In the genomic region with DNA sequence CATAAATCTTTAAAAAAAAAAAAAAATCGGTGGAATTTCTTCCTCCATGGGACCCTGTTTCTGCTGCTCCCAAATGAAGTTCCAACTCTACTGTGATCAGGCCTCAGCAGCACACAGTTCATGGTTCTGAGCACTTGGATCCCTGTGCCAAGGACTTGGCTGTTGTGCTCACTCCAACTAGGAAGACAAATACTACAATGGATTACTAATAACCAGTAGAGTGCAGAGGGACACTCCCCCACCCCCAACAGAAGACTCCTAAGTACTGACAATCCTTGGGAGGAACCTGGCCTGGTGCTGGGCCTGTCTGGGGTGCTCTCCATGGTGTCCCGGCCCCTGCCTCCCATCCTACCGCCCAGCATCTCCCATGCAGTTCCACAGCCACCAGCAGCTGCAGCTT, we compare ENCODE assay signal across 18 mouse cellular contexts. TPM values are rescaled to one million over a fixed set of nuclear protein-coding genes. Genes with fewer than 3 reads are reported as not detected.
DNase-seq lines count a peak whose midpoint lies in the region; ATAC-seq and TF ChIP-seq lines count a peak whose summit lies in the region.
"Had no signal": no experiment of that assay in that cellular context is flagged by ENCODE, and none has a peak within 500 bp of the region (broad histone marks: within the 10 kb centered on the region; RNA-seq: fewer than 3 reads in every experiment).

No protein-coding gene starts in this region.

- intact Hi-C loops in gastrocnemius, adult 2 months (cut with DNase I) = loop anchor here (5.0 kb wide), 1 partner anchor 39 kb away; a partner anchor contains a TSS

- H3K36me3 ChIP-seq in forebrain, embryonic 14.5 days (ENCODE audit: control insufficient read depth, insufficient read depth, low read length) = 0 out of 2 replicates have a peak, but pooled peaks cover 3% of the 10 kb centered on the region
- no peaks in the 10 kb centered on the region for H3K36me3 ChIP-seq in forebrain, embryonic 11.5 days (ENCODE audit: control insufficient read depth, insufficient read depth, low read length)
- H3K36me3 ChIP-seq in liver, postnatal 0 days (replicated peaks; ENCODE audit: insufficient read depth, low read length) = peaks cover 11% of the 10 kb centered on the region; the same call in 1 of the 2 replicates
- no peaks in the 10 kb centered on the region for H3K36me3 ChIP-seq in hindbrain, embryonic 16.5 days (ENCODE audit: control insufficient read depth, insufficient read depth, low read length)
- no peaks in the 10 kb centered on the region for H3K36me3 ChIP-seq in neural tube, embryonic 13.5 days

- TF ChIP-seq CTCF in liver, postnatal 0 days (IDR thresholded peaks at IDR 0.05; ENCODE audit: low read depth) = no peak
- TF ChIP-seq CTCF in gastrocnemius, adult 2 months (IDR thresholded peaks at IDR 0.05) = no peak

- H3K4me3 ChIP-seq in forebrain, embryonic 14.5 days (ENCODE audit: low read depth, low read length) = no peak overlapping the region
- H3K4me3 ChIP-seq in forebrain, embryonic 11.5 days (ENCODE audit: low read depth, low read length) = no peak overlapping the region
- H3K4me3 ChIP-seq in liver, postnatal 0 days (ENCODE audit: low read depth, low read length) = no peak overlapping the region
- H3K4me3 ChIP-seq in hindbrain, embryonic 16.5 days (ENCODE audit: low read length) = no peak overlapping the region
- no peak overlapping the region for H3K4me3 ChIP-seq in neural tube, embryonic 13.5 days
- H3K4me3 ChIP-seq in gastrocnemius, adult 2 months = no peak overlapping the region
- H3K4me3 ChIP-seq: heart, embryonic 10.5 days had no signal

- no peak for ATAC-seq in forebrain, embryonic 14.5 days
- ATAC-seq in forebrain, embryonic 11.5 days (replicated peaks; ENCODE audit: low FRiP score) = no peak
- peak; percentile 61 for ATAC-seq in liver, postnatal 0 days
- no peak for ATAC-seq in hindbrain, embryonic 16.5 days
- ATAC-seq in neural tube, embryonic 13.5 days (ENCODE audit: low read depth) = no peak

- WGBS in forebrain, embryonic 14.5 days = 89% methylated on average over 3 of the region's 3 CpGs
- 83% methylated on average over 3 of the region's 3 CpGs for WGBS in forebrain, embryonic 11.5 days
- 87% methylated on average over 3 of the region's 3 CpGs for WGBS in liver, postnatal 0 days (ENCODE audit: insufficient replicate concordance)
- WGBS in hindbrain, embryonic 16.5 days = 70% methylated on average over 3 of the region's 3 CpGs
- 76% methylated on average over 3 of the region's 3 CpGs for WGBS in neural tube, embryonic 13.5 days

- no peak for TF ChIP-seq EP300 in liver, postnatal 0 days (IDR thresholded peaks at IDR 0.05; ENCODE audit: low read depth)

- no peak for DNase-seq in forebrain, embryonic 14.5 days (ENCODE audit: low spot score)
- no peak for DNase-seq in forebrain, embryonic 11.5 days (ENCODE audit: low spot score)
- no peak for DNase-seq in liver, postnatal 0 days
- no peak for DNase-seq in liver
- DNase-seq in retina, postnatal 1 day = no peak
- no peak for DNase-seq in gastrocnemius, adult 2 months
- DNase-seq: adrenal gland, adult 8-10 months; cerebellum, postnatal 14 days; embryo, embryonic 11 days; gastrocnemius, postnatal 25 days; heart, postnatal 10 days; lung, embryonic 14.5 days; spleen, adult 18-20 months; thymus, adult 2 months had no signal

- H3K4me1 ChIP-seq in forebrain, embryonic 14.5 days (ENCODE audit: control insufficient read depth, insufficient read depth, low read length) = peaks cover 9% of the 10 kb centered on the region; the same call in 1 of the 2 replicates
- 0 out of 2 replicates have a peak, but pooled peaks cover 2% of the 10 kb centered on the region for H3K4me1 ChIP-seq in forebrain, embryonic 11.5 days (replicated peaks; ENCODE audit: control insufficient read depth, insufficient read depth, low read length)
- peaks cover 8% of the 10 kb centered on the region for H3K4me1 ChIP-seq in liver, postnatal 0 days (ENCODE audit: insufficient read depth)
- H3K4me1 ChIP-seq in hindbrain, embryonic 16.5 days (ENCODE audit: control insufficient read depth, insufficient read depth, low read depth, low read length) = peaks cover 27% of the 10 kb centered on the region
- H3K4me1 ChIP-seq in neural tube, embryonic 13.5 days (replicated peaks) = peaks cover 75% of the 10 kb centered on the region

- no peak overlapping the region for H3K9ac ChIP-seq in forebrain, embryonic 14.5 days (ENCODE audit: low read length)
- no peak overlapping the region for H3K9ac ChIP-seq in forebrain, embryonic 11.5 days (ENCODE audit: low read length)
- no peak overlapping the region for H3K9ac ChIP-seq in liver, postnatal 0 days (replicated peaks)
- H3K9ac ChIP-seq in hindbrain, embryonic 16.5 days (ENCODE audit: low read depth, low read length) = peak overlapping the region; percentile 17; the same call in 1 of the 2 replicates
- peak overlapping the region; percentile 41; the same call in 1 of the 2 replicates for H3K9ac ChIP-seq in neural tube, embryonic 13.5 days
- H3K9ac ChIP-seq: lung, embryonic 14.5 days had no signal

- H3K9me3 ChIP-seq in forebrain, embryonic 14.5 days (replicated peaks; ENCODE audit: control insufficient read depth, low read length) = no peaks in the 10 kb centered on the region
- H3K9me3 ChIP-seq in forebrain, embryonic 11.5 days (ENCODE audit: control insufficient read depth, low read length) = no peaks in the 10 kb centered on the region
- no peaks in the 10 kb centered on the region for H3K9me3 ChIP-seq in liver, postnatal 0 days (ENCODE audit: low read length)
- H3K9me3 ChIP-seq in hindbrain, embryonic 16.5 days (ENCODE audit: control insufficient read depth, low read length) = no peaks in the 10 kb centered on the region
- H3K9me3 ChIP-seq in neural tube, embryonic 13.5 days = no peaks in the 10 kb centered on the region
- H3K9me3 ChIP-seq: heart, embryonic 10.5 days had no signal

- H3K27me3 ChIP-seq in forebrain, embryonic 14.5 days (replicated peaks; ENCODE audit: control insufficient read depth, insufficient read depth, low read length) = no peaks in the 10 kb centered on the region
- H3K27me3 ChIP-seq in forebrain, embryonic 11.5 days (ENCODE audit: control insufficient read depth, insufficient read depth, low read length) = no peaks in the 10 kb centered on the region
- no peaks in the 10 kb centered on the region for H3K27me3 ChIP-seq in liver, postnatal 0 days (ENCODE audit: insufficient read depth, low read length)
- no peaks in the 10 kb centered on the region for H3K27me3 ChIP-seq in hindbrain, embryonic 16.5 days (replicated peaks; ENCODE audit: control insufficient read depth, insufficient read depth, low read length)
- no peaks in the 10 kb centered on the region for H3K27me3 ChIP-seq in neural tube, embryonic 13.5 days

- H3K4me2 ChIP-seq in forebrain, embryonic 14.5 days (ENCODE audit: low read length) = no peak overlapping the region
- H3K4me2 ChIP-seq in forebrain, embryonic 11.5 days (ENCODE audit: low read depth, low read length, severe bottlenecking) = no peak overlapping the region
- peak overlapping the region; percentile 15; the same call in 1 of the 2 replicates for H3K4me2 ChIP-seq in liver, postnatal 0 days (ENCODE audit: low read depth, low read length)
- H3K4me2 ChIP-seq in hindbrain, embryonic 16.5 days (ENCODE audit: low read length) = no peak overlapping the region
- H3K4me2 ChIP-seq in neural tube, embryonic 13.5 days = peak overlapping the region; percentile 18; the same call in 1 of the 2 replicates
- H3K4me2 ChIP-seq: lung, embryonic 14.5 days had no signal

- 0 out of 2 replicates have a peak overlapping the region, but pooled peaks have one; percentile 14 for H3K27ac ChIP-seq in forebrain, embryonic 14.5 days (ENCODE audit: low read depth, low read length)
- H3K27ac ChIP-seq in forebrain, embryonic 11.5 days (ENCODE audit: low read depth, low read length) = no peak overlapping the region
- peak overlapping the region; percentile 64; the same call in 1 of the 2 replicates for H3K27ac ChIP-seq in liver, postnatal 0 days (ENCODE audit: low read depth)
- H3K27ac ChIP-seq in hindbrain, embryonic 16.5 days (ENCODE audit: low read depth, low read length) = peak overlapping the region; percentile 59
- peak overlapping the region; percentile 87 for H3K27ac ChIP-seq in neural tube, embryonic 13.5 days (replicated peaks)
- no peak overlapping the region for H3K27ac ChIP-seq in gastrocnemius, adult 2 months
- H3K27ac ChIP-seq: heart, embryonic 10.5 days; macrophage had no signal

RNA-seq across cellular contexts. Expression of a gene that starts 36.9 kb away (rescaled TPM):
- 17.1 and 19.5 TPM in 2 replicates for polyA plus RNA-seq in forebrain, embryonic 14.5 days (2014; fragmentation: Nextera tagmentation; extraction: Ambion mirVana)
- 27.6 and 28.5 TPM in 2 replicates for polyA plus RNA-seq in forebrain, embryonic 11.5 days (2014; fragmentation: Nextera tagmentation; extraction: Ambion mirVana)
- polyA plus RNA-seq in liver, postnatal 0 days (2015; fragmentation: Nextera tagmentation; extraction: Ambion mirVana) = 6.3 and 7.1 TPM in 2 replicates
- 18.7 and 21.6 TPM in 2 replicates for polyA plus RNA-seq in hindbrain, embryonic 16.5 days (2015; fragmentation: Nextera tagmentation; extraction: Ambion mirVana)
- 25.1 and 25.5 TPM in 2 replicates for polyA plus RNA-seq in neural tube, embryonic 13.5 days (2015; fragmentation: Nextera tagmentation; extraction: Ambion mirVana)
- total RNA-seq in gastrocnemius, adult 2 months (2021) = 10 to 100 TPM; 20.8 to 24.2 TPM

RNA-seq across cellular contexts. Expression of a gene that starts 46.1 kb away (rescaled TPM):
- 1.1 and 1.7 TPM in 2 replicates for polyA plus RNA-seq in forebrain, embryonic 14.5 days (2014; fragmentation: Nextera tagmentation; extraction: Ambion mirVana)
- 0.09 and 0.20 TPM in 2 replicates for polyA plus RNA-seq in forebrain, embryonic 11.5 days (2014; fragmentation: Nextera tagmentation; extraction: Ambion mirVana)
- not detected in 2 replicates for polyA plus RNA-seq in liver, postnatal 0 days (2015; fragmentation: Nextera tagmentation; extraction: Ambion mirVana)
- 3.7 and 4.8 TPM in 2 replicates for polyA plus RNA-seq in hindbrain, embryonic 16.5 days (2015; fragmentation: Nextera tagmentation; extraction: Ambion mirVana)
- polyA plus RNA-seq in neural tube, embryonic 13.5 days (2015; fragmentation: Nextera tagmentation; extraction: Ambion mirVana) = 3.3 and 3.4 TPM in 2 replicates
- total RNA-seq in gastrocnemius, adult 2 months (2021) = under 1 TPM; 0.08 to 0.15 TPM
- polyA plus RNA-seq: heart, embryonic 10.5 days; lung, embryonic 14.5 days; macrophage had no signal

Comparison
In these comparisons a context has a peak if more than half of its experiments do, and no peak if none do; other contexts are left out.
1. H3K27ac ChIP-seq: peak in forebrain, embryonic 14.5 days (single experiment), liver, postnatal 0 days (single experiment), hindbrain, embryonic 16.5 days (single experiment) and neural tube, embryonic 13.5 days (single experiment); none in forebrain, embryonic 11.5 days (single experiment) and gastrocnemius, adult 2 months (single experiment).
2. H3K4me2 ChIP-seq: peak in liver, postnatal 0 days (single experiment) and neural tube, embryonic 13.5 days (single experiment); none in forebrain, embryonic 14.5 days (single experiment), forebrain, embryonic 11.5 days (single experiment) and hindbrain, embryonic 16.5 days (single experiment).
3. H3K9ac ChIP-seq: peak in hindbrain, embryonic 16.5 days (single experiment) and neural tube, embryonic 13.5 days (single experiment); none in forebrain, embryonic 14.5 days (single experiment), forebrain, embryonic 11.5 days (single experiment) and liver, postnatal 0 days (single experiment).